Mouse (Mus musculus) liver (tissue): ENCODE results near the gene Tekt5.
A peak's percentile ranks its signal among the peaks of the same experiment; 100 is the strongest.

ENCODE experiments used
- DNase-seq: peaks from one replicate; pipeline ENCODE4 v3.0.0-alpha.2; 2020; ENCODE audit warnings: mixed read lengths

Gene Tekt5

GRCm38 (mm10) chr16:10377286-10377685, 18.0 kb downstream of the Tekt5 start:
- no peak for DNase-seq

DNA sequence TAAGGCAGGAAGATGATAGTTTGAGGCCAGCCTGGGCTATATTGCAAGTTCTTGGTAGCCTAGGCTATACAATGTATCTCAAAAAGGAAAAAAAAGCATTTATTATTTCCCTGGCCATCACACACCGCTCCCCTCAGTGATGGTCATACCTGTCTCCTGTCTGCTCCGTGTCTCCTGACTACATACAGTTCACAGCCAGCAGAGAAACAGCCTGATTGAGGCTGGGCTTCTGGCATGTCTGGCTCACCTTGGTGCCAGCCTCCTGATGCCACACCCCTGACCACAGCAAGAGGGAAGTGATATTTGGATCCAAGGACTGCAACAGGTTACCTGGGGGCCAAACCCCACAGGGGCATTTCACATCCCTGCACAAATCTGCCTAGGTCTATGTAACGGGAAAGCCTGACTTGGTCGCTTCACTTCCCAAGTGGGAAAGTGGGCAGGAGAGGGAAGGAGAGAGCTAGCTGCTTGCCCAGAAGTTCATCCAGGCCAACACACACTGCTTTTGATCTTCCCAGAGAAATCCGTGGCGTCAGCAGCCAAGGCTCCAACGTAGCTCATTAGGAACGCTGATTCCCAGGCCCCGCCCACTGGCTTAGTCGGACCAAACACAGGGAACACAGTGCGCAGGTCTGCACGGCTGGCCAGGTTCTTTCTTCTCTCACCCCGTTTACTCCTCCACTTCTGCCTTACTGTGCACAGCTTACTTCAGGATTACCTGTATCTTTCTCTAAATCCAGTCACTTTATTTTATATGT, 20.9 kb downstream of the Tekt5 start:
- DNase-seq = peak; percentile 48

DNA sequence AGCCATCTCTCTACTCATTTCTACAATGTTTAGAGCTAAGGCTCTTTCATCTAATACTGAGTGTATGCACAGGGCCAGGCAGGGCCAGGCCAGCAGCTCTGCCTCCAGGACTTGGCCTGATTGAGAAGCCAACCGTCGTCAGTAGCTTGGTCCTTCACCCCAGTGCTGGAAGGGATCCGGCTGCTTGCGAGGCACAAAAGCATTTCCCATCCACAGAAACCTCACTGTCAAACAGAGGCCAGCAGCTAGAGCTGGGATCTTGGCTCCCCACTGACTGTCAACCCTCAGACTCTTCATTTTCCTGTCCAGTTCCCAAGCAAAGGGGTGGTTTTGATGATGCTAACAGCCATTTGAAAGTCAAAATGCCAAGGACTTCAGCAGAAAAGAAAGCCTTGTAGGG, 22.9 kb downstream of the Tekt5 start:
- DNase-seq = no peak

DNA sequence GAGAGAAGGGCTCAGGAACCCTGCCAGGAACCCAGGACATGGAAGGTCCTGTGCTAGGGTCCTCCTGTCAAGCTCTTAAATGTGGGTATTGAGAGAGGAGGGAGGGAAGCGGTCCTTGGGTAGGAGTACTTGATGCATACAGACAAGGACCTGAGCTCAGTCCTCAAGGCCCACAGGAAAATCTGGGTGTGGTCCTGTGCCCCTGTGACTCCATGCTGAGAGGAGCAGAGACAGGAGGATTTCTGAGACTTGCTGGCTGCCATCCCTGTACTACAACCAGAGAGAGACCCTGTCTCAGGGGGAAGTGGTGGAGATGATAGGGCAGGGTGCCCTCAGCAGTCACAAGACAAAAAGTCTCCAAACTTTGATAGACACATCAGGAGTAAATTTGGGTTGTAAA, 25.3 kb downstream of the Tekt5 start:
- DNase-seq = no peak

DNA sequence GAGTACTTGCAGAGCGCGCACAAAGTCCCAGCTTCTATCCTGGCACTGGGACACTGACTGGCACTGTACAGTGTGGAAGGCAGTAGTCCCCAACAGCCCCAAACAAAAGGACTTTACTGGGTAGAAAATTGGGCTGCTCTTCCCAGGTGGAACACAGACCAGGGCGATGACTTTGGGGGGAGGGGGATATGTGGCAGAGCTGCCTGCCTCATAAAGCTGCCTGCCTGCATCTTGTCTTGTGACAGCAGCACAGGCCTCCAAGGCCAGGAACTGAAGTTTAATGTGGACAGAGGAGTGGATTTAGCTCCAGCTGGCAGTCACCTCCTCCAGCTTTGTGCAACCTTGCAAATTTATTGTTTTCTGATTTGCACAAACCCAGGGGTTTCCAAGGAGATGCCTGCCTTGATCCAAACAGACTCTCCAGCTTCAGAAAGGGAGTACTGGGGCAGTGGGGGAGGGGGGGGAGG, 25.8 kb downstream of the Tekt5 start:
- no peak for DNase-seq

DNA sequence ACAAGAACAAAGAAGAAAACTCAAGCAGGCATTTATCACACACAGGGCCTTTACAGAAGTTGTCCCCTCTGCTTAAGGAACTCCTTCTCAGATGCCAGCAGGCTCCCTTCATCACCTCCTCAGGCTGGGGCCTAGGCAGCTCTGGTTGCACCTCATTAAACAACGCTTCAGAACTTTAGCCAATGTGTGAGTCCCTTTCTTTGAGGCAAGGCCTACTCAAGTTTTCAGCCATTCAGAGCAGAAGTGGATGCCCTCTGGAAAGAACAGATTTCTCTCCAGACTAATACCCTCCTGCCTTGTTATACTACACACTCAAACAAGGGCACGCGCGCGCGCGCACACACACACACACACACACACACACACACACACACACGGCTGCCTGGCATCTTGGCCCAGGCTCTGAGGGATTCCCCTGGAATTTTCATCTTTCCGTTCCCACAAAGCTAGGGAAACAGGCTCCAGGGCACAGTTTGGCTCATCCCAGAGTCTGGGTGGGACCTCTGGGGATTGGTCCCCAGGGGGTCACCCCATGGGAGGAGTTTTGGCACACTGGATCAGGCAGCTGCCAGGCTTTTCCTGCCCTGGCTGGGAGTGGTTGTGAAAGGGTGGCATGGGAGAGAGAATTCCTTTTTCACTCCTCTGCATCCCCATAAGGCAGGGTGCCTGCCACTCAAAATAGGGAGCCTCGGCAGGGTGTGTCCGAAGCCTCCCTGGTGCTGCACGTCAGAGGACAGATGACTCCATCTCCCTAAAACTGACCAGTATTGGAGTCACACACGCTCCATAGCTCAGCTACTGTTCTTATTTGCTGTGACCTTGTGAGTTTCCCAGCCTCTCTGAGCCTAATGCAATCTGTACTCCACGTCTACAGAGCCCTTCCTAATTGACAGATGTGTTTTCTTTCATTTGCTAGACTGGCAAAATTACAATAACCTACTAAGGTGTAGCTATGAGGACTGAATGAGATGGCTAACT, 28.8 kb downstream of the Tekt5 start:
- no peak for DNase-seq

GRCm38 (mm10) chr16:10365796-10366195, 29.5 kb downstream of the Tekt5 start:
- DNase-seq = no peak

- no peak for DNase-seq
Measured at GRCm38 (mm10) chr16:10363061-10363460, 32.2 kb downstream of the Tekt5 start.

DNA sequence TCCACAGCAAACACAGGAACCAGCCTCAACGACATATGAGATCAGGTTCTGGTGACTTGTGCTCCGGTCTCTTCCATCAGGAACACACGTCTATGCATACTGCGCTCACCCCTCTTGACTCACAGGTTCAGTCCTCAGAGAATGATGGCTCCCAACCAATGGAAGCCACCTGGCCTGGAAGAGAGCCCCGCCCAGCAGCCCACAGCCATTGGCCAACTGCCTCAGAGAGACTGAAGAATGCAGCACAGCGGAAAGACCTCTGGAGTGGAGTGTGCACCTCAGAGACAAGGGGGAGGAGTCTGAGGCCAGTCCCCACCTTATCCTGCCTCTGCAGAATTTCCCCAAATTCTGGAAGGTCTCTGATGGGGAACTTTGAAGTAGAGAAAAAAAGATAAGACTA, 36.0 kb downstream of the Tekt5 start:
- DNase-seq = no peak

DNA sequence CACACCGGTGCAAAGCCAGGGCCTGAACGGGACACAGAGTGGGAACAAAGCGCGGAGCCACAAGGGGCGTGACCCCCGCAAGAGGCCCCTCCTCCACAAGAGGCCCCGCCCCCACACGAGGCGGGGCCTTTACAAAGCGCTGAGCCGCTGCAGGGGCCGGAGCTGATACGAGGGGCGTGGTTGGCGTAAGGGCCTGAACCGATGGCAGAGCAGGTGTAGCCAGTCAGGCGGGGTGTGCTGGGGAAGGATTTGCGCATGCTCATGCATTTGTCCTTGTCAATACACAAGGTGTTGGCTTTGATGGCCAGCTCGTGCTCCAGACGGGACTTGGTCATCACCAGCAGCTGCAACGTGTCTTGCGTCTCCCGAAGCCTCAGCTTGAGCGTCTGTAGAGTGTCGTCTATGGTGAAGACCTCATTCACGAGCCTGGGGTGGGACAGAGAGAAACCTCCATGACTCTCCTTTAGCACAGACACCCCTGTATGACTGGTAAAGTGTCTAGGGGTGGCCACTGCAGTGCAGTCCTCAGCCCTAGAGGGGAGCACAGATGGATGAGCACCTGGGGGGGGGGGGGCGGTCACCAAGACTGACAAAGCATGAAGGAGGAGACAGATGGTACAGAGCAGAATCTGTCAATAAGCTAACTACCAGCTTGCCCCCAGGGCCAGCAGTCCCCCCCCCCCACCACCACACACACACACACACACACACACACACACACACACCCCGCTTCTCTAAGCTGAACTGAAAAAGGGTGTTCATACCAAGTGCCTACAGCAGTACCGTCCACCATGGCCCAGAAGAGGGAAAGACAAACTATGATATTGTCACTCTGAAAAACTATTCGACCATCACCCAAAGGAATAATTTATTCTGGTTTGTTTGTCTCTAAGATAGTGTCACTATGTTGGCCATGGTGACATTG, 37.0 kb downstream of the Tekt5 start:
- DNase-seq = peak; percentile 91

DNA sequence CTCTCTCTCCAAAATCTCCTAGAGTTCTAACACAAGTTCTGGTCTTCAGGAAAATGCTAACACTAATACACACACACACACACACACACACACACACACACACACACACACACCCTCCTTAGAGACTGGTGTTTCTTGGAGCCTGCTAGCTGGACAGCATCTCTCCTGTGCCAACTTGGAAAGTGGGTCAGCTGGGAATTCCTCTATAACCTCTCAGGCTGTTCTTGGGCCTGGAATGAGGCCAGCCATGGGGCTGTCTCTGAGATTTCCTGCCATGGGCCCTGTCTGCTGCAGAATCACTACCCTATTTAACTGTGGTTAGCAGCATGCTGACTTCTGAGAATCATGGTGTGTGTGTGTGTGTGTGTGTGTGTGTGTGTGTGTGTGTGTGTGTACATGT, 40.3 kb downstream of the Tekt5 start:
- no peak for DNase-seq

GRCm38 (mm10) chr16:10351050-10351636, 44.1 kb downstream of the Tekt5 start:
- DNase-seq = no peak

GRCm38 (mm10) chr16:10349876-10350275, 45.4 kb downstream of the Tekt5 start:
- DNase-seq = no peak

DNA sequence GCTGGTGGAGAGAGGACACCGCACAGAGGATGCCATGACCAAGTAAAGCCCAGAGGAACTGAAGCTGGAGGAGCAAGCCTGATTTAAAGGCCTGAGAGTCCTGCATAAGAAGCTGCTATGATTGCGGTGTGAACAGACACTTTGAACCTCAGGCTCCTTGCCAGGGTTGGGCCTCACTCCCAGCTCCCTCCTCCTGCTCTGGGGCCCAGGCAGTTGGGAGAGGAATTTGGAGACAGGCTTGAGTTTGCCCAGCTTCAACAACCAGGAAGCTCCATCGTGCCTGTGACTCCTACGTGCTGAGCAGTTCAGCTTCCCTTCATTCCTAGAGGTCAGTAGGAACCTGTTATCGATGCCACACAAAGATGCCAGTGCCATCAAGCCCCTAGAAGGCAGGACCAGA, 45.9 kb downstream of the Tekt5 start:
- DNase-seq = no peak

GRCm38 (mm10) chr16:10347551-10347950, 47.7 kb downstream of the Tekt5 start:
- DNase-seq = no peak

GRCm38 (mm10) chr16:10341110-10341509, 54.2 kb downstream of the Tekt5 start:
- DNase-seq = no peak

DNA sequence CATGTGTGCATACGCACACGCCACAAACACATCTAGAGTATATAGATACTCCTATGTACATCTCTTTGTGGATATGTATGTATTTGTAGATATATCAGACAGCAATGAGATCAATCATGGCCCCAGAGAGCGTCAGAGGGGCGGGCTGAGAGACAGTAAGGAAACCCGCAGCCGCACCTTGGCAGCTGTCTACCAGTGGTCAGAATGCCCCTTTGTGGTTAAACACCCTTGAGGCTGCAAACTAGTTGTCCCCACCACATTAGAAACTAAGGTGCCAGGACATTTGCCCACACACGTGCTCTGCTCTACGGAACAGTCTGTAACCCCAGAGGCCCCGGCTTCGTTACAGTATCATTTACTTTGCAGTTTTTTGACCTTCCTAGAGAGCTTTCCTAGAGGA, 55.4 kb downstream of the Tekt5 start:
- no peak for DNase-seq

DNA sequence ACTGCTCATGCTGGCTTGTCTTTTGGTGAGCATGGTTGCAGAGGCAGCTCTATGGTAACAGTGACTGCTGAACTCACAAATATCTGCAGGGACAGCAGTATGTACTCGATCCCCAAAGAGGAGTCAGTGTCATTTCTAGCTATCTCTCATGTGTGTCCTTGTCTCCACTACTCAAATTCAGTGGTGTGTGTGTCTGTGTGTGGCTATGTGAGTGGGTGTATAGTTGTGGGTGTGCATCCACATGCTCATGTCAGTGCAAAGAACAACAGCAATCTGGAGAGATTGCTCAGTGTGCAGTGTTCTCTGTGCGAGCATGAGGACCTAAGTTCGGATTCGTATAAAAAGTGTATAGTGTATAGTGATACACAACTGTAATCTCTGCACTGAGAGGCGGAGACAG, 56.7 kb downstream of the Tekt5 start:
- no peak for DNase-seq

DNA sequence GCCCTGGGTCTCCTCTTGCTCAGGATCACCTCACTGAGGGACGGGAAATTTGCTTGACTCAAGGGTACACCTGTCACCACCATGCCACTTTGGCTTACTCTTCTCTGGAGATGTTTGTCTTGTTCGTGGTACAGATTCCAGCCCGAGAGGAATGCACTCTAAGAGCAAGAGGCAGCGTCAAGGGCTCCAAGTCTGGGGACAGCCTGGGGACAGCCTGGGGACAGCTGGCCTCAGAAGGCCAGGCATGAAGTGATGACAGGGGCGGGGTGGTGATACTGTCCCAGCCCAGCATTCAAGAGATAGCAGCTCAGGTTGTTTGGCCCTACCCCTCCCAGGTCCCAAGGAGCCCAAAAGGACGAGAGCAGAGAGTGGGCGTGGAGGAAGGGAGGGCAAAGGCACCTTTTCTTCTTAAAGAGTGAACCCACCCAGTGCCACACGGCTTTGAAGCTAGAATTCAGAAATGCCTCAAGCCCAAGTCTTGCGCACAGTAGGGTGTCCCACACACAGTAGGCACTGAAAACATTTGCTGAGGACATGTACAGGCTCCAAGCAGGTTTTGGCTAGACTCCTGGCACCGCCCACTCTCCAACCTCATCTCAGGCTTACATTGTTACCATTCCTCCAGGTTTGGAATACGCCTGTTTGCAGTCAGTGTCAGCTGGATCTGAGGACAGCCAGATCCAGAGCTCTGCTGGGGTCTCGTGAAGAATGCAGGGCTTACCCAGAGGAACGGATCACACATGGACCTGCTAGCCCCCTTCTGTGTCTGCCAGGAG, 57.7 kb downstream of the Tekt5 start:
- DNase-seq = no peak

- no peak for DNase-seq
Measured at GRCm38 (mm10) chr16:10336454-10337421, 58.6 kb downstream of the Tekt5 start.
